Mouse (Mus musculus) limb, embryonic 10.5 days (tissue): ENCODE results near the gene Olfr1314. TPM values are rescaled to one million over a fixed set of nuclear protein-coding genes. Genes with fewer than 3 reads are reported as not detected.

Experiments
- DNase-seq: peaks from one replicate; pipeline ENCODE4 v3.0.0-alpha.2; 2017; ENCODE audit warnings: low spot score
- H3K27ac ChIP-seq: fragments of 300-500 bp; sonication (generic); 2 replicates; pipeline ENCODE4 v1.5.1; 2016; ENCODE audit warnings: mild to moderate bottlenecking
- H3K27me3 ChIP-seq: fragments of 300-500 bp; sonication (generic); 2 replicates; pipeline ENCODE4 v1.6.1; 2016; ENCODE audit warnings: low read depth, mild to moderate bottlenecking; ENCODE audit not compliant: poor library complexity, severe bottlenecking
- H3K36me3 ChIP-seq: fragments of 300-500 bp; sonication (generic); 2 replicates; pipeline ENCODE4 v1.6.1; 2016; ENCODE audit warnings: mild to moderate bottlenecking, moderate library complexity
- H3K4me1 ChIP-seq: fragments of 300-500 bp; sonication (generic); 2 replicates; pipeline ENCODE4 v1.6.1; 2016
- H3K4me3 ChIP-seq: fragments of 300-500 bp; sonication (generic); 2 replicates; pipeline ENCODE4 v1.5.1; 2016; ENCODE audit warnings: mild to moderate bottlenecking, moderate library complexity
- H3K9me3 ChIP-seq: fragments of 300-500 bp; sonication (generic); replicated peaks from 2 replicates; pipeline ENCODE4 v1.6.1; 2016; ENCODE audit warnings: mild to moderate bottlenecking
- WGBS: fragments of 180-500 bp; shearing (Covaris S2); methylation state at CpG from one replicate; pipeline ENCODE4 v1.1.7; 2016; 5-methylcytosine and 5-hydroxymethylcytosine counted together
- polyA plus RNA-seq: library from polyadenylated mRNA; unstranded; fragments of >200 nt; fragmentation: Nextera tagmentation; extraction: Ambion mirVana; gene quantifications from 2 replicates; pipeline ENCODE4 v1.2.1, GENCODE M21; 2016

Olfr1314 gene
- not detected in 2 replicates for polyA plus RNA-seq

DNA sequence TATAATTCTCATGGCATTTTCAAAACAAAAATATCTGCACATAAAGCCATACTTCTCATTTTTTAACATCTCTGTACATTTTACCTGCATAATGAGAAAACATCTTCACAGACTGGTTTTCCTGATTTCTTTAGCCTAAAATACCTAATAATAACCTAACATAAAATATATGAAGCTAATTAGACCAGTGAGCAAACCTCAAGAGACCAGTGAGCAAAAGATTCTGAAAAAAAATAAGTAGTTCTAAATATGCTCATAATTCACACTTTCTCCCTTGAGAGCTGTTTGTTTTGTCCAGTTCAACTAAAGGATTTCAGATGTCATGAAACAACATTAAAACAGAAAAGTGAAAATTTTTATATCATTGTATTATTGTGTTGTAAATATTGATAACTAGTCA, at the start of gene Olfr1314:
Gene Olfr1314 (minus strand): TSS at position 101 of the 400 bp plus-strand sequence.
- H3K4me1 ChIP-seq, result no peaks in the 10 kb centered on the region
- no peaks in the 10 kb centered on the region for H3K36me3 ChIP-seq
- H3K27me3 ChIP-seq, result no peaks in the 10 kb centered on the region
- H3K4me3 ChIP-seq, result no peak within 1 kb of the TSS
- H3K9me3 ChIP-seq, result no peaks in the 10 kb centered on the region
- no peak for DNase-seq
- no peak within 1 kb of the TSS for H3K27ac ChIP-seq

DNA sequence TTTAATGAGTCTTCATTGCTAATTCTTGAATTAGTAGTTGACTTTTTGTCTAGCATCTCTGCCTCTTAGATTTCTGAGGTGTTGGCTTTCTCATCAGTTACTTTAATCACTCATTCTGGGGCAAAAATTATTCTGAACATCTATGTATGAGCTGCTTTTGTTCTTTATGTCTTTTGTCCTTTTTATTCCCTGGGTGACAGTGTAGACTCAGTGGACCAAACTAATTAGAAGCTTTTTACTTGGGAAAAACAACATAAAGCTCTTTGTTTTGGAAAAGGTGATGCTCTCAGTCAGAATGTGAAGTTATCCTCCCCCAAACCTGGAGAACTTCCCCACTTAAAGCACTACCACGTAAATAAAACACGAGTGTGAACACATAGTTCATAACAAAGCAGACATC, 43.4 kb upstream of the Olfr1314 start, which contains the start of gene Olfr1317:
Gene Olfr1317 (plus strand): TSS at position 301 of the 400 bp plus-strand sequence.
- Histone ChIP-seq H3K27me3 (no peaks in the 10 kb centered on the region), H3K9me3 (no peaks in the 10 kb centered on the region), H3K4me1 (no peaks in the 10 kb centered on the region), H3K36me3 (no peaks in the 10 kb centered on the region), H3K27ac (no peak within 1 kb of the TSS), H3K4me3 (no peak within 1 kb of the TSS)
- DNase-seq, result no peak
- 88% methylated on average over 2 of the region's 2 CpGs for WGBS

DNA sequence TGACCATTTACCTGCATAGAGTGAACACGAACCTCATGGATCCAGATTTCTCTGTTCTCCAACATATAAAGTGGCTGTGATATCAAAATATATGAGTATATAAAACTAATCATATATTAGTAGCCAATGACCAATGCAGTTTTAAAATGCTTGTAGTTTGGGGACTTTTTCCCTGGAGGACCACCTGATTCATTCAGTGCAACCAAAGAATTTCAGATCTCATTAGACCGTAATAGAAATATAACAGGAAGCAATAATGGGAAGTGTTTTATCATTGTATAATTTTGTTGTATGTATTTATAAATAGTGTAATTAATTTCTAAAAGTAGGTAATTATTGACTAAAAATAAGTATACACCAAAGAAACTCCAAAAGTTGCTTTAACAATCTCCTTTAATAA, 38.3 kb upstream of the Olfr1314 start, which contains the start of gene Olfr1316:
Gene Olfr1316 (minus strand): TSS at position 101 of the 400 bp plus-strand sequence.
- DNase-seq, result no peak
- Histone ChIP-seq H3K36me3 (no peaks in the 10 kb centered on the region), H3K9me3 (no peaks in the 10 kb centered on the region), H3K27ac (no peak within 1 kb of the TSS), H3K4me3 (no peak within 1 kb of the TSS), H3K27me3 (no peaks in the 10 kb centered on the region), H3K4me1 (no peaks in the 10 kb centered on the region)
- 94% methylated on average over 2 of the region's 2 CpGs for WGBS

GRCm38 (mm10) chr2:112115340-112115739, 18.8 kb upstream of the Olfr1314 start, which contains the start of gene Olfr1315-ps1:
Olfr1315-ps1 (minus strand) TSS chr2:112115440.
- 84% methylated on average over 1 of the region's 1 CpGs for WGBS
- no peaks in the 10 kb centered on the region for H3K27me3 ChIP-seq
- no peak within 1 kb of the TSS for H3K4me3 ChIP-seq
- H3K4me1 ChIP-seq, result no peaks in the 10 kb centered on the region
- no peaks in the 10 kb centered on the region for H3K9me3 ChIP-seq
- no peaks in the 10 kb centered on the region for H3K36me3 ChIP-seq
- DNase-seq, result no peak
- no peak within 1 kb of the TSS for H3K27ac ChIP-seq

- Histone ChIP-seq H3K4me1 (no peaks in the 10 kb centered on the region), H3K4me3 (no peak within 1 kb of the TSS)
- no peak for DNase-seq
These were observed 18.8 kb downstream of the Olfr1314 start, which contains the start of gene Olfr1313 for GRCm38 (mm10) chr2:112077743-112078142. Olfr1313 (minus strand) TSS chr2:112077843.

DNA sequence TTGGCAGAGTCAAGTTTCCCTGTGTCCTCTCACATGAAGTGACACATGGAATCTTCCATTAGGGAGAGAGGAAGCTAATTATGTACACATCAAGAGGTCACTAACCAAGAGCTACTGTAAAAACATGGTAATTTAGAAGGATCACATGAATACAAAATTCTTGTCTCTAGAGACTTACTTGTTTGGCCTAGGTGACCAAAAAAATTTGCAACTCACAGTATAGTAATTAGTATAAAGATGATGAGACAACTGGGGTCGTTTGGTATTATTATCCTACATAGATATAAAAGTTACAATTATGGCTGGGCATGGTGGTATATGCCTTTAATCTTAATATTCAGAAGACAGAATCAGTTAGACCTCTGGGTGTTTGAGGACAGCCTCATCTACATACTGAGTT, 46.4 kb downstream of the Olfr1314 start, which contains the start of gene Olfr1312:
Gene Olfr1312 (minus strand): TSS at position 101 of the 400 bp plus-strand sequence.
- no peaks in the 10 kb centered on the region for H3K9me3 ChIP-seq
- H3K36me3 ChIP-seq, result no peaks in the 10 kb centered on the region
- DNase-seq, result no peak
- H3K27me3 ChIP-seq, result no peaks in the 10 kb centered on the region
- WGBS, result 49% methylated on average over 1 of the region's 1 CpGs
- no peaks in the 10 kb centered on the region for H3K4me1 ChIP-seq
- no peak within 1 kb of the TSS for H3K4me3 ChIP-seq
- no peak within 1 kb of the TSS for H3K27ac ChIP-seq

More at GRCm38 (mm10) chr2:112077743-112078142, 18.8 kb downstream of the Olfr1314 start, which contains the start of gene Olfr1313:
- no peaks in the 10 kb centered on the region for H3K9me3 ChIP-seq
- no peak within 1 kb of the TSS for H3K27ac ChIP-seq
- H3K36me3 ChIP-seq, result no peaks in the 10 kb centered on the region
- no peaks in the 10 kb centered on the region for H3K27me3 ChIP-seq

Other genes starting within 250 kb of the Olfr1314 start
- not detected in 2 replicates for gene Olfr1305, start 219.6 kb downstream of the Olfr1314 start, polyA plus RNA-seq
- gene Olfr1306, start 180.5 kb downstream of the Olfr1314 start, polyA plus RNA-seq, result not detected in 2 replicates
- not detected in 2 replicates for gene Olfr1307, start 147.3 kb downstream of the Olfr1314 start, polyA plus RNA-seq
- gene Olfr1308, start 131.8 kb downstream of the Olfr1314 start, polyA plus RNA-seq, result not detected in 2 replicates
- gene Olfr1309, start 106.5 kb downstream of the Olfr1314 start, polyA plus RNA-seq, result not detected in 2 replicates
- gene Olfr1310, start 84.1 kb downstream of the Olfr1314 start, polyA plus RNA-seq, result not detected in 2 replicates
- gene Olfr1311, start 72.4 kb downstream of the Olfr1314 start, polyA plus RNA-seq, result not detected in 2 replicates
- gene Olfr1312, start 46.5 kb downstream of the Olfr1314 start, polyA plus RNA-seq, result not detected in 2 replicates
- gene Olfr1313, start 18.9 kb downstream of the Olfr1314 start, polyA plus RNA-seq, result not detected in 2 replicates
- gene Olfr1315-ps1, start 18.7 kb upstream of the Olfr1314 start, polyA plus RNA-seq, result not detected in 2 replicates
- gene Olfr1316, start 38.2 kb upstream of the Olfr1314 start, polyA plus RNA-seq, result not detected in 2 replicates
- gene Olfr1317, start 43.5 kb upstream of the Olfr1314 start, polyA plus RNA-seq, result not detected in 2 replicates
- not detected in 2 replicates for gene Olfr1318, start 57.4 kb upstream of the Olfr1314 start, polyA plus RNA-seq
- gene Lpcat4, start 142.7 kb upstream of the Olfr1314 start, polyA plus RNA-seq, result 15.0 and 18.0 TPM in 2 replicates
- 0.04 and 0.10 TPM in 2 replicates for gene Nutm1, start 162.5 kb upstream of the Olfr1314 start, polyA plus RNA-seq
- gene Nop10, start 165.1 kb upstream of the Olfr1314 start, polyA plus RNA-seq, result 188 and 253 TPM in 2 replicates
- 5.0 and 7.4 TPM in 2 replicates for gene Slc12a6, start 169.0 kb upstream of the Olfr1314 start, polyA plus RNA-seq
- not detected in 2 replicates for gene Gm21985, start 169.5 kb upstream of the Olfr1314 start, polyA plus RNA-seq